Mouse (Mus musculus) megakaryocyte progenitor cell, adult 5-6 weeks (primary cell): Measurements from ENCODE around the gene Auts2. TPM values are rescaled to one million over a fixed set of nuclear protein-coding genes. Genes with fewer than 3 reads are reported as not detected.
A peak's percentile ranks its signal among the peaks of the same experiment; 100 is the strongest.

Experiments used
- ATAC-seq: replicated peaks from 2 replicates; pipeline ENCODE4 v1.8.0; 2016; ENCODE audit warnings: mild to moderate bottlenecking, moderate TSS enrichment, inconsistent platforms; ENCODE audit not compliant: poor library complexity
- total RNA-seq, 2 experiments: library from RNA; stranded (forward) in 1 of 2; stranded (reverse) in 1 of 2; fragments of 157-497, 149-512 nt in 1 of 2; fragments of 200-1000 nt in 1 of 2; gene quantifications; 2 replicates each; pipeline versions ENCODE4 v1.2.3 to v1.2.4; 2015 to 2017

The Auts2 gene
- total RNA-seq, 2 experiments from 2014 or later: 3.9 to 15.0 TPM

DNA sequence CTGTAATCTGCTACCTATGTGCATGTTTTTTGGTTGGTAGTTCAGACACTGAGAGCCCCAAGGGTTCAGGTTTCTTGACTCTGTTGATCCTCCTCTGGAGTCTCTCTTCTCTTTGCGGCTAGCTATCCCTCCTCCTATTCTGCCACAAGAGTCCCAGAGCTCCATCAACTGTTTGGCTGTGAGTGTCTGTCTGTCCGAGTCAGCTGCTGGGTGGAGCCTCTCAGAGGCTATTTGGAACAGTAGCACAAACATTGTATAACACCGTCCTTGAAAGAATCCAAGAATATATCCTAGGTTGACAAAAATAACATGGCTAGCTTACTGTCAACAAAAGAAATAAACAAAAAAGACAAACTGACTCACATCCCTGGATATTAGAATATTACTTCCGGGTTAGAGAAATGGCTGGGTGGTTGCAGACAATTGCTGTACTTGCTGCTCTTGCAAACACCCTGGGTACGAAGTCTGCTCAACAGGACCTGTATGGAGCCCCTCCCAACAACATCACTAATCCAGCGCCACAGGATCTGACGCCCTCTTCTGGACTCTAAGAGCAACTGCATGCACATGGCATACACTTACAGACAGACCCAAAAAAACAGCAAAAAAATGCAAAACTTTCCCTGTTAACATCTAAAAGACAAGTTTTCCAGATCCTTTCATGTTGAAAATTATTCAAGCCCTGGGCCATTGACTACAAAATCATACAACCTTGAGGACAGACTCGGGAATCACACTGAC is 428.4 kb downstream of the Auts2 start:
- ATAC-seq: 0 out of 2 replicates have a peak, but pooled peaks have one; percentile 48

DNA sequence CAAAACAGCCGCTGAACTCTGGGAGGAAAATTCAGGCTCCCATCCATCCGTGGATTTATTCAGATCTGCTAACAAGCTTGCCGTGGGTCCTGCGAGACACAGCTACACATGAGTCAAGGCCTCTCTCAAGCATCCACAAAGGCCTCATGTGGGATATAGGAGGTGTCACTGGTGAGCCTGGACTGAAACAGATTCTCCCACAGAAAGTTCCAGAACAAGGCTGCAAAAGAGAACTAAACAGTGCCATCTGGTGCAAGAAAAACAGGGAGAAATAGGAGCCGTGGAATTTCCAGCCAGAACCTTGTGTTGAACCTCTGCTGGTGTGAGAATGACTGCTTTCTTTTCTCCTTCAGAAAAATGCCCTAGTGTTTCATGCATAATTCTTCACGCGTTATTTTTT is 429.7 kb downstream of the Auts2 start:
- ATAC-seq: no peak

DNA sequence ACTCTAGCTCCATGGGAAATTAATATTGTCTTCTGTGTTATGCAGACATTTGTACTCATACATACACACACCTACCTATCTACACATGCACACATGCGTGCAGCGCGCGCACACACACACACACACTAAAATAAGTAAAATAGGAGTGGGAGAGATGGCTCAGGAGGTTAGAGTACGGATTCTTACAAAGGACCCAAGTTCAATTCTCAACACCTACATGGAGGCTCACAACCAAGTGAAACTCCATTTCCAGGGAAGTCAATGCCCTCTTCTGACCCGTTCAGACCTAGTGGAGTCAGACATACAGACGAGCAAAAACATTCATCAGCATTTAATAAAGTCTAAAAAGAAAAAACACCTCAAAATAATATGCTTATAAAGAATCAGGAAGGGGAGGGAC is 430.5 kb downstream of the Auts2 start:
- ATAC-seq: no peak

DNA sequence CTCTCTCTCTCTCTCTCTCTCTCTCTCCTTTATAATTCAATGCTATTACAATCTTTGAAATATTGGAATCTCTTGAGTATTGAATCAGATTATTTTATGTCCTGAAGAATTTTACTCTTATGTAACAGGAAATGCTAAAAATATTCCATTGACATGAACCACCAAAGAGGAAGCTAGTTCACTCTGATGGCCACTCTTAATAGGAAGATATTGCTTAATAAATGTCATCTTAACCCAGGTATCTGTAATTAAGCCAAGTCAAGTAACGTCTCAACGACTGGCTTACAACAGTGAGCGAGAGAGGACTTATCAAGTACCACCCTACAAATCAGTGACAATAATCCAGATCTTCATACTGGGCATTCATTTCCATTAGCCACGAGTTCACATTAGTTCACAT is 440.7 kb downstream of the Auts2 start:
- ATAC-seq: peak; percentile 50

DNA sequence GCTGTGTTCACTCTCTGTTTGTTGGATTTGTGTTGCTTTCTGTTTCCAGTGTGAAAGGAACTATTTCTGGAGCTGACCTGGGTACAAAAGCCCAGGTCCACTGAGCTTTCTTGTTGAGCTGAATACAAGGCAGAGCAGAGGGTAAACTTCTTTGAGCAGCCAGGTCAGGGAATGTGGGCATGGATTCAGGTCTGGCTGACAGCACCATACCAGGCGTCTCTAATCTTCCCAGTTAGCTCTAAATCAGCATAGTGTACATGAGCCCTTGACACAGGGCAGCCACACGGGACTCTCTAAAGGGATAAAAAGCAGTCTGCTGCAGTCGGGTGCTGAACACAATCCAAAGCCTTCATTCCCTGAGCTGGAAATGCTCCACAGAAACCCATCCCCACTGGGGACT is 444.7 kb downstream of the Auts2 start:
- ATAC-seq: no peak

DNA sequence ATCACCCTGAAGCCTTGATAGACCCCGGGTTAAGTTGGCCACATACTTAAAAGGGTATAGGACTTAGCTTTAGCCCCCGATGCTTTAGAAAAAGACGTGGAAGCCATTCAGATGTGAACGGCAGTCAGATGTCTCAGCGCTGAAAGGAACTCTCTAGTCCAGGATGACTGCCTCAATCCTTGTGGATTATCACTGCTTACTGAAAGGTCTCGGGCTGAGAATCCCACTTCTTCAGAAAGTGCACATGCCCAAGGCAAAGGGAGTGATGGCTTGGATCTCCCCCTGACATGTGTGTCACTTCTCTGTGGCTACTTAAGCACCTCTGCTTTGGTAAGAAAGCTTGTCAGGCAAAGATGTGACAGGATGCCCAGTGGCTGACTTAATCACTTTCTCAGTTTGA is 450.4 kb downstream of the Auts2 start:
- no peak for ATAC-seq

DNA sequence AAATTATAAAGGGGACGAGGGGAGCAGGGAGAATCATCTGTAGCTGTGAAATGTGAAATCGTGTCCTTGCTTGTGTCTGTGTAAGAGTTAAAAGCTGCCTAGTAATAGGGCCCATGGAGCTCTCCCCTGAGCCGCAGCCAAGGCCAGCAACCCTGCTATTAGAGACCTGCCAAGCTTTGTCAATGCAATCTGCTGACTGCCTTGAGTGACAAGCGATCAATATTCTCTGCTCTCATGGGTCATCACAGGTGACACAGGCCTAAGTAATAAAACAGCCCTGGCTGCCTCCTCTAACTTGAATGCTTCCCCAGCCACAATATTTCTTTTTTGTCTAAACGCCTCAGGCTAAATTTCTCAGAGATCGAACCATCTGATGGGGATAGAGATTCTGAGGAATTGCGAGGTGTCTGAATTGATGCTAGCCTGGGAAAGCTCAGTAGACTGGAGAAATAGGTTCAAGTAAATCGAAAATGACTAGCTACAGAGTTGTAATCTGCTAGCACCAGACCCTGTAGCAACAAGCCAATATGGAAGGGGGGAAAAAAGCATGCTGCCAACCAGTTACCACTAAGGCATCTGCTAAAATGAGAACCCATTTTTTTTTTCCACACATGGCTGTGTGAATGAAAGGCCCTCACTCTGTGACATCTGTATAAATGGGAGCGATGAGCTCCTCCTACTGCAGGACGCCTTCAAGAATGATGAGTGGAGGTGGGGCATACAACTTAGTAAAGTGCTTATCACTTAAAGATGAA is 453.5 kb downstream of the Auts2 start:
- ATAC-seq: no peak

DNA sequence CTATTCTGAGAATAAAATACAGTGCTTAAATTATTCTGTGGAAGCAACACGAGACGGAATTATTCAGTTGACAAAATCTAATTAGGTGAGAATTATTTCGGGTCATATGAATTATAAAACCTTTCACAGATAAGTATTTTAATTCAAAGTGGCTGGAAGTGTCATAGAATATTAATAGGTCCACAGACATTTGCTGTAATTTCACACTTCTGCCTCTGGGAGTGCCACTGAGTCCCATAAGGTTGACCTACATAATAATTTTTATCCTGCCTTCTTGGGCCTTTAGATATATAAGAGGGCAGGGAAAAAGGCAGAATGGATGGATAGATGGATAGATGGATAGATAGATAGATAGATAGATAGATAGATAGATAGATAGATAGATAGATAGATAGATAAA is 454.6 kb downstream of the Auts2 start:
- ATAC-seq: peak; percentile 57; the same call in 1 of the 2 replicates

DNA sequence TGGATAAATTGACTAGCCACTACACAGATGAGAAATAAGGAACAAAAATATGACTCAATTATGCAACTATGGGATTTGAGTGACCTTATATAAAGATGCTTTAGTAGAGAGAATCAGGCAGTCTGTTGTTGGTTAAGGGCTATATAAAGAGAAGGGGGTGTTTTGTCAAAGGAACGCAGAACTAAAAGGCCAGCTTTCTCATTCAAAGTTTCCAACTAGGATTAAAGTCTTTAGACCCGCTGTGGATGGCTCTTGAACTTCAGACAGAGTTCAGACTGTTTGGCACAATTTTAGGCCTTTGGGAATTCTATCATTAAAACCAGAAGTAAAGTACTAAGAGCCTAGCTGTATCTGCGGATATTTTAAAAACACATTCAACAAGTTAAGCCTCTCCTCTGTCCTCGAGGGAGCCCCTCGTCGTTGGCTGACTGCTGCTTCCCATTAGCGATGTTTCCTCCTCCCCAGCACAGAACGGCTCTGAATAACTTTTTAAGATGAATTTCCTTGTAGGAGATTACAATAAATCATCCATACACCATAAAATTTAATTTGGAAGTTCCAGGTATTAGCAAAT is 459.3 kb downstream of the Auts2 start:
- no peak for ATAC-seq

DNA sequence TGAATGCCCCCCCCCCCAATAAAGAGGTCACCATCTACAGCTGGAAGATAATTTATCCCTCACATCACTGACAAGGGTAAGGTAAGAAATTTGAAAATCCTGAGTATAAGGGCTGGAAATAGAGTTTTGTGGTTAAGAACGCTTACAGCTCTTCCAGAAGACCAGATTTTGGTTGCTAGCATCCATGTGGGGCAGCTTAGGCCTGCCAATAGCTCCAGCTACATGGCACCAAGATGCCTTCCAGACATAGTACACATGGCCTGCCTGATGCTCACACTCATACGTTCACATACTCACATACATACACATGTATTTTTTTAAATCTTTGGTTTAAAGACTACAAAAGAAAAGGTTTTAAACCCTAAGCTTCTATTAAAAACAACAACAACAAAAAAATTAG is 467.2 kb downstream of the Auts2 start:
- ATAC-seq: no peak

DNA sequence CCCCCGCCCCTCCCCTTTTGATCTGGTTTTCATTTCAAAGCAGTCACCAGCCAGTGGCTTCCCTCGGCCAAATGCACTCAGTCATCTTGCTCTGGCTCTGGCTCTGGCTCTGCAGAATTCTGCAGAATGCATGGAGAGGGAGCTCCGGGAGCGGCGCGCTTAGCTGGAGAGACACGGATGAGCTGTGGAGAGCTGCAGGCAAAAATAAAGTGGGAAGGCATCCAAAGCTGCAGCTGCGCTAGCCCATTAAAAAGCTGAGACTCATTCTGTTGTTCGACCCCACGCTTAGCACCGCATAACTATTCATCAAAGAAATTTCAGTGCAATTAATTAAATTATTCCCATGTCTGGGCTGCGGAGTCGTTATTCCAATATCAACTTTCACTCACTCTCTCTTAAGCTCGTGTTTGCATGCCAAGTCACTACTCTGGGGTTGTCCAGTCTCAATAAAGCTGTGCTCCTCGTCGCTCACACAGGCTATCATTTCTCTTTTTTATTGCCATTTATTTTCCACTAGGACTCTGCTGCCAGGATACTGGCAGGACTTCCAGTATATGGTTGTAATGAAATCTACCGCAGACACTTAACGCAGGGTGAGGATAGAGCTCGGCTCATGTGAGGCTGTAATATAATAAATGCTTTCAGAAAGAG is 468.3 kb downstream of the Auts2 start:
- no peak for ATAC-seq

DNA sequence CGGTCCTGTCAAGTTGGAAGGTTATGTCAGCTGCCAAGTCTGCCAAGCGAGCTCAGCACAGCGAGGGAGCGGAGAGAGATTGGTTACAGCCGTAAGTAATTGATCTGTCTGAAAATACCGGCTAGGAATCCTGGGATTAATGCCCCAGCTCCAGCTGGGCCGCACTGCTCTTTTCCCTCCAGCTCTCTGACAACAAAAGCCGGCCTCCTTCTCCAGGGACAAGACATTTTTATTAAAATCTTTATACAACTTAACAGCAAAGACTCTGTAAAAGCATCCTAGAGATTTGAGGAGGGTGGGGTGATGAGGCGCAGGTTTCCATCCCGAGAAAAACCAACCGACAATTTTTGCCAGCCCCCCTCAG is 468.8 kb downstream of the Auts2 start:
- ATAC-seq: no peak

DNA sequence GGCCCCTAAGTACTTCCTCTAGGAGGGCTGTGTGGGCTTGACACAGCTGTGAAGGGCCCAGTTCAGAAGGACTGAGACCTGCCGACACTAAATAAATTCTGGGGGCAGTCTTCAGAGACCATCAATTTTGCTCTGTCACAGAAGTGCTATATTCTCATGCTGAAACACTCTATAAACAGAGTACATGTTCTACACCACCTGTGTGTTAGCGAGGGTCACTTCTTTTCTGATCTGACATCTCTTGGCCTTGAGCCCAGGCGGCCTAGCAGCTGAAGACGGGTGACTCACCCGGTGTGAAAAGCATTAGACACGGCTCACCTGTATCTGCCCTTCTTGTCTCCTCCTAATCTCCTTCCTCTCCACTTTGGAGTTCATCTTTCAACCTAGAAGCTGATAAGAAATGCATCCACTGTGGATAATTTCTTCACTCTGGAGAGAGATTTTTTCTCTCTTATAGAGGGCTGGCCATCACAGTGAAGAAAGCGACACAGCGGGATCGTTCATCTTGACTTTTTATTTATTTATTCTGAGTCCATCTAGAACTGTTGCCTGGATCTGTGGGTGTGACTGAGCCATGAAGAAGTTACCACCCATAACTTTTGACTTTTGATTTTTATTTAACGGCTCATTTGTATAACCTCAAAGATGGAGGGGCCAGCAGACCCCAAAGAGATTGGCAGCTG is 469.3 kb downstream of the Auts2 start:
- ATAC-seq: no peak

DNA sequence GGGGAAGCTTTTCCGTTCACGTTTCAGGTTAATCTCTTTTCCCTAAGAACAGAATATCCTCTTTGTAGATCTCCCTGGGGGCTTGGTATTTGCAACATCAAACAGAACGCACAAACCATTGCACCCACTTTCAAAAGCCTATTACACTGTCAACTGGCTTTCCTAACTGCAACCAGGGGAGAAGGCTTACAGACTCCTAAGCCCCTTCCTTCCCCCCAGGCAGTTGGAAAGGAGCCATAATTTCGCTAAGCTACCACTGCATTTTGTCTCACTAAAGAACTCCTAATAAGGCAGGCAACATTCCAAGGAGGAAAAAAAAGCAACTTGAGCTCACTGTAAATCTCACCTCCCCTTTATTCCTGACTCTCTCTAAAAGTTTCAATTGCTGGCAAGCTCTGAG is 470.8 kb downstream of the Auts2 start:
- ATAC-seq: no peak

DNA sequence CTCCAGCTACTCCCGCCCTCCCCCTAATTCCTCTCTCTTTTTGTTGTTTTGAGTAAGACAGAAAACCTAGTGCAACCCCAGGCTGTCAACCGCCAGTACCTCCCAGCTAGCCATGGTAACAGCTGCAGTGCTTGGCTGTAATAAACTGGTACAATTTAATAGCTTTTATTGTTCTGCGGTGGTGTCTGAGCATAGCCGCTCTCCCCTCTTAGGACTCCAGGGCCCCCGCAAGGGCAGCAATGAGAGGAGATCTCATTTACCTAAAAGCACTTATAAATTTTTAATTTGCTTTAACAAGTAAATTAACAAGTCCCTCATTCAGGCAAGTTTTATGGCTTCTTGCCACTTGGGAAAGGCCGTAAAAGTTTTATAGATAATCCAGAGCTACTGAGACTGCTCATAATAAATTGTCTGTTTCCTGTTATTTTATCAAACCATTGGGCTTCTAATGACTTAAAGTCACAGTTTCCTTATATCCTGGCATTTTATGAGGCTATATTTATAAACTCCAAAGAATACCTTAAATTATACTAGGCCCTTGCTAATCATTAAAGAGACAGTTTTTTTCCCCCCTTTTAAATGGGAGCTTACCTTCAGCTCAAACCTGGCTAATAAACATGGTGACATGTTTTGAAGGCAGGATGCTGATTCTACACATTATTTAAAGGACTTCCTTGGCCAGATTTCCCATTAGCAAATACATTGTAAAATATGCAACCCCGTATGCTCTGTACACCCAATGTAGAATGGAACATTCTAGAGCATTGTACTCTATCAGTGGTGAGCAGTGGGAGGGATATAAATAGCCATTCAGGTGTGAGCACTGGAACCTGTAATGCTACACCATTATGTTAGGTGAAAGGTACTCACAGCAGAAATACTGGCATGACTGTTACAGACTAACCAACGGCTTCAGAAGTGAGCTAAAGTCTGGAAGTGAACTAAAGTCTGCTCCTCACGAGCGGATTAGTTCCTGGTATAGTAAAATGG is 475.1 kb downstream of the Auts2 start:
- no peak for ATAC-seq

DNA sequence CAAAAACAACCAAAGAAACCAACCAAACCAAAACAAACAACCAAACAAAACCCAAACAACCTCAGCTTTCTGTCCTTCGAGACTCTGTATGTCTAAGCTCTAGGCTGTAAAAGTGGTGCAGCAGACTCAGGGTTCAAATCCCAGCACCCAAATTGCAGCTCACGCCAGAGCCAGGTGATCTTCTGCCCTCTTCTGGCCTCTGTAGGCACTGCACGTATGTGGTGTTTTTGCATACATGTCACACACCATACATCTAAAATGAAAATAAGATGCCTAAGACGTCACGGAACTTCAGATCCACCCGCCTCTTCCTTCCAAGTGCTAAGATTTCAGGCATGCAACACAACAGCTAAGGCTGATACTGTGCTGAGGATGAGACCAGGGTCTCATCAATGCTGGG is 483.0 kb downstream of the Auts2 start:
- no peak for ATAC-seq

DNA sequence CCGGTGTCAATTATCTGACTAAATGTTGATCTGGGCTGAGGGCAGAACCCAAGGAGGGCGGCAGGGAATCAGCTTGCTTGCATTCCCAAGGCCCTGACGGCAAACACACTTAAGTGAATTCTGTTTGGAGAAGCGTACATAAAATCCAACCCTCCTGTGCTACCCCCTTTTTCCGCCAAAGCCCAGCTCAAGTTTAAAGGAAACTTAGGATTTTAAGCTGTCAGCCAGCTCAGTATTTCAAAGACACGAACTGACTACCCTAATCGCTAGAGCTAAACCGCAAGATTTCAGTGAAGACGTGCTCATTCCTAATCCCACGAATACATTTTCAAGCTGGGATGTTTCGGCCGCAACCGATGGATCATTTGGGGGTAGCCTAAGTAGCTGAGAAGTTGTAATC is 490.5 kb downstream of the Auts2 start:
- ATAC-seq: no peak

DNA sequence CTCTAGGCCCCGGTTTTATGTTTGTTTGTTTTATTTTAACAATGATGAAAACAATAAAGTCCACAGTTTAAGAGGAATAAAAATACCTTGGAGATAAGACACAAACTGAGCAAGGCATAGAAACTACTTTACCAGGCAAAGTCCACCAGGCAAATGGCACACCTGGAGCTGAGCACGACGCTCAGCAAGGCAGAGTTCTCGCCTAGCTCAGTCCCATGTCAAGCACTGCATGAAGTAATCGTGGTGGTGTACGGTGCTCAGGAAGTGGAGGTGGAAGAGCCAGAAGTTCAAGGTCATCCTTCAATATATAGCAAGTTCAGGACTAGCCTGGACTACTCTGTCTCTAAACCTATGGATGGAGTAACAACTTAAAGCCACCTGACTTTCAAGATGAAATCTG is 503.6 kb downstream of the Auts2 start:
- ATAC-seq: no peak

DNA sequence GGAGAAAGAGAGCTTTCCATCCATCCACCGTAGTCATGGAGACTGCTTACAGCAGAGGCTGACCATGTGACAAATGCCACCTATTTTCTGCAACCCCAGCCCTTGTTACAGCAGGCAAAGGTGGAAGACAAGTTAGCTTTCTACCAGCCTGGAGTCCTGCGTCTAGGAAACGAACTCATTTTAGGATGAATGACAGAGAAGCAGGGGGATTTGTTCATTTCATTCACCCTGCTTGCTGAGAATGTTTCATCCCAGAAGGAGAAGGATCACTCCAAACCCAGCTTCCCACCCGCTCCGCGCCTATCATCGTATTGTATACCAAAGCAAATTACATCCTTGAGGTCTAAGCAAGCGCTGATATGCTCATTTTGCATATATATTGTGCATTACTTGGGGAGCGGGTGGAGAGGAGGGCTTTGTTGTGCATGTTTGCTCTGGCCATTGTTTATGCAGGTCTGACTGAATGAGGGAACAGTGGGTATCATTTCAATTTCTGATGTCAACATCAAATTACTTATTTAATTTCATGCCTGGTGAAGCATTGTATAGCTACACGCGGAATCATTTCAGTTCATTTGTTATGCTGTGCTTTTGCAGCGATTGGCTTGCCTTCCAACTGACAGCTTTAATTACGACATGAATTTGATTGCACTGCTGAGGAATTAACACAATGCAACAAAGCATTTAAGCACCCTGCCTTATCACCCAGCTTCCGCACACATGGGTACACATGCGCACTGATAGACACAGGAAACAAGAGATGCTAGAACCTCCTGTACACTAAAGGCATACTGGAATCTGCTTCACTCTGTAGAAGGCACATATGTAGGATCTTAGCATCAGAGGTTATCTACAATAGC is 509.4 kb downstream of the Auts2 start:
- no peak for ATAC-seq
